ENCODE assay signal across 18 mouse cellular contexts in genomic region chr3:19430159-19430558, GRCm38 (mm10).
DNase-seq lines count a peak whose midpoint lies in the region; ATAC-seq and TF ChIP-seq lines count a peak whose summit lies in the region.
"Had no signal": no experiment of that assay in that cellular context is flagged by ENCODE, and none has a peak within 500 bp of the region (broad histone marks: within the 10 kb centered on the region; RNA-seq: fewer than 3 reads in every experiment).

No protein-coding gene starts in this region.

- no peak overlapping the region for H3K4me3 ChIP-seq in intestine, embryonic 16.5 days (ENCODE audit: low read length)
- H3K4me3 ChIP-seq in hindbrain, embryonic 10.5 days: no peak overlapping the region
- H3K4me3 ChIP-seq: embryonic facial prominence, embryonic 13.5 days; forebrain, embryonic 12.5 days; heart, embryonic 15.5 days; hindbrain, embryonic 15.5 days; layer of hippocampus, adult 2 months; midbrain, embryonic 13.5 days; neural tube, embryonic 13.5 days had no signal

- no peak overlapping the region for H3K4me2 ChIP-seq in intestine, embryonic 16.5 days (ENCODE audit: low read depth, low read length)
- H3K4me2 ChIP-seq: embryonic facial prominence, embryonic 13.5 days; forebrain, embryonic 12.5 days; heart, embryonic 15.5 days; hindbrain, embryonic 15.5 days; midbrain, embryonic 13.5 days; neural tube, embryonic 13.5 days had no signal

- peak; percentile 6 for TF ChIP-seq CTCF in Patski (IDR thresholded peaks at IDR 0.05)

- DNase-seq in lung, postnatal 36 days: peak; percentile 60
- no peak for DNase-seq in lung, adult 18-20 months
- no peak for DNase-seq in Patski (ENCODE audit: low read depth, low spot score)
- DNase-seq in splenic B cell, adult 2 months (ENCODE audit: low read depth, low spot score): peak; percentile 93
- DNase-seq in hindbrain, embryonic 10.5 days (ENCODE audit: low spot score): no peak
- DNase-seq: heart, adult 11 months; kidney, adult 9 months; lung, postnatal 10 days; retina, postnatal 1 day had no signal

- no peak for ATAC-seq in Patski
- ATAC-seq in monocyte, adult 5-6 weeks (replicated peaks; ENCODE audit: insufficient number of reproducible peaks, low FRiP score, low TSS enrichment, poor library complexity, severe bottlenecking): peak; percentile 87
- no peak for ATAC-seq in intestine, embryonic 16.5 days
- ATAC-seq: midbrain, embryonic 13.5 days had no signal

- H3K27me3 ChIP-seq in Patski: no peaks in the 10 kb centered on the region
- H3K27me3 ChIP-seq in splenic B cell, adult 2 months (ENCODE audit: control insufficient read depth, insufficient read depth, low read length, poor library complexity, severe bottlenecking): no peaks in the 10 kb centered on the region
- H3K27me3 ChIP-seq in intestine, embryonic 16.5 days (replicated peaks; ENCODE audit: control insufficient read depth, insufficient read depth, low read length): no peaks in the 10 kb centered on the region
- no peaks in the 10 kb centered on the region for H3K27me3 ChIP-seq in hindbrain, embryonic 10.5 days (ENCODE audit: insufficient read depth, poor library complexity, severe bottlenecking)
- H3K27me3 ChIP-seq: embryonic facial prominence, embryonic 13.5 days; forebrain, embryonic 12.5 days; heart, embryonic 15.5 days; hindbrain, embryonic 15.5 days; midbrain, embryonic 13.5 days; neural tube, embryonic 13.5 days had no signal

- no peaks in the 10 kb centered on the region for H3K4me1 ChIP-seq in intestine, embryonic 16.5 days (ENCODE audit: control insufficient read depth, insufficient read depth, low read length)
- H3K4me1 ChIP-seq in hindbrain, embryonic 10.5 days (replicated peaks): no peaks in the 10 kb centered on the region
- H3K4me1 ChIP-seq: forebrain, embryonic 12.5 days; heart, embryonic 15.5 days; hindbrain, embryonic 15.5 days; midbrain, embryonic 13.5 days; neural tube, embryonic 13.5 days had no signal

- no peak overlapping the region for H3K9ac ChIP-seq in intestine, embryonic 16.5 days (ENCODE audit: low read depth, low read length)
- H3K9ac ChIP-seq: embryonic facial prominence, embryonic 13.5 days; forebrain, embryonic 12.5 days; heart, embryonic 15.5 days; hindbrain, embryonic 15.5 days; midbrain, embryonic 13.5 days; neural tube, embryonic 13.5 days had no signal

- no peaks in the 10 kb centered on the region for H3K9me3 ChIP-seq in intestine, embryonic 16.5 days (ENCODE audit: control insufficient read depth, low read length)
- no peaks in the 10 kb centered on the region for H3K9me3 ChIP-seq in hindbrain, embryonic 10.5 days
- H3K9me3 ChIP-seq: embryonic facial prominence, embryonic 13.5 days; forebrain, embryonic 12.5 days; heart, embryonic 15.5 days; hindbrain, embryonic 15.5 days; midbrain, embryonic 13.5 days; neural tube, embryonic 13.5 days had no signal

- H3K36me3 ChIP-seq in splenic B cell, adult 2 months (ENCODE audit: control insufficient read depth, insufficient read depth, low read length, poor library complexity, severe bottlenecking): no peaks in the 10 kb centered on the region
- H3K36me3 ChIP-seq in intestine, embryonic 16.5 days (ENCODE audit: control insufficient read depth, insufficient read depth, low read length): no peaks in the 10 kb centered on the region
- H3K36me3 ChIP-seq in hindbrain, embryonic 10.5 days: no peaks in the 10 kb centered on the region
- H3K36me3 ChIP-seq: embryonic facial prominence, embryonic 13.5 days; forebrain, embryonic 12.5 days; heart, embryonic 15.5 days; hindbrain, embryonic 15.5 days; midbrain, embryonic 13.5 days; neural tube, embryonic 13.5 days had no signal

- CTCF ChIA-PET in Patski (lab: Charles Lee): interaction anchor here (1.1 to 1.8 kb wide), 4 partner anchors 11 to 127 kb away, joined by 3 to 7 read pairs (median 4); no protein-coding TSS in a partner anchor

- H3K27ac ChIP-seq in intestine, embryonic 16.5 days (ENCODE audit: low read length): no peak overlapping the region
- no peak overlapping the region for H3K27ac ChIP-seq in hindbrain, embryonic 10.5 days
- H3K27ac ChIP-seq: embryonic facial prominence, embryonic 13.5 days; forebrain, embryonic 12.5 days; heart, embryonic 15.5 days; hindbrain, embryonic 15.5 days; layer of hippocampus, adult 2 months; midbrain, embryonic 13.5 days; neural tube, embryonic 13.5 days had no signal

- POLR2A ChIA-PET in Patski (lab: Charles Lee): interaction anchor here (0.9 kb wide), 1 partner anchor 56 kb away, joined by 3 read pairs; no protein-coding TSS in a partner anchor

- in situ Hi-C loops in Patski (cut with MboI; ENCODE audit: low pct_unique_long_range_greater_than_20kb): no loop called here

- 77% methylated on average over 4 of the region's 4 CpGs for WGBS in intestine, embryonic 16.5 days
- 87% methylated on average over 4 of the region's 4 CpGs for WGBS in hindbrain, embryonic 10.5 days

Comparison
In these comparisons a context has a peak if more than half of its experiments do, and no peak if none do; other contexts are left out.
1. DNase-seq: peak in lung, postnatal 36 days (single experiment) and splenic B cell, adult 2 months (single experiment); none in lung, adult 18-20 months (0 of 2), Patski (single experiment) and hindbrain, embryonic 10.5 days (single experiment).